Mouse (Mus musculus): Measurements from ENCODE around the gene Ccdc154. TPM values are rescaled to one million over a fixed set of nuclear protein-coding genes. Genes with fewer than 3 reads are reported as not detected.

Ccdc154 gene
- polyA plus RNA-seq, 1 experiment from 2014 or later: not detected

GRCm38 (mm10) chr17:25202401-25202800 is 40.1 kb downstream of the Ccdc154 start:
- H3K9me3 ChIP-seq (ENCODE audit: control insufficient read depth, low read length): no peaks in the 10 kb centered on the region
- 92% methylated on average over 4 of the region's 4 CpGs for WGBS
- no peak overlapping the region for H3K4me2 ChIP-seq (ENCODE audit: low read length)
- H3K36me3 ChIP-seq (ENCODE audit: control insufficient read depth, insufficient read depth, low read length): peaks cover 39% of the 10 kb centered on the region
- no peak overlapping the region for H3K9ac ChIP-seq (ENCODE audit: low read depth, low read length)
- no peak for ATAC-seq
- no peaks in the 10 kb centered on the region for H3K4me1 ChIP-seq (ENCODE audit: control insufficient read depth, insufficient read depth, low read depth, low read length)
- H3K27ac ChIP-seq (ENCODE audit: low read depth, low read length): no peak overlapping the region
- H3K4me3 ChIP-seq (ENCODE audit: low read length): no peak overlapping the region
- no peaks in the 10 kb centered on the region for H3K27me3 ChIP-seq (replicated peaks; ENCODE audit: control insufficient read depth, insufficient read depth, low read length)

GRCm38 (mm10) chr17:25210006-25210405 is 47.7 kb downstream of the Ccdc154 start:
- Histone ChIP-seq H3K4me2 (ENCODE audit: low read length) (no peak overlapping the region), H3K9me3 (ENCODE audit: control insufficient read depth, low read length) (no peaks in the 10 kb centered on the region), H3K4me3 (ENCODE audit: low read length) (no peak overlapping the region), H3K36me3 (ENCODE audit: control insufficient read depth, insufficient read depth, low read length) (peaks cover 54% of the 10 kb centered on the region), H3K27me3 (replicated peaks; ENCODE audit: control insufficient read depth, insufficient read depth, low read length) (no peaks in the 10 kb centered on the region), H3K4me1 (ENCODE audit: control insufficient read depth, insufficient read depth, low read depth, low read length) (no peaks in the 10 kb centered on the region), H3K9ac (ENCODE audit: low read depth, low read length) (no peak overlapping the region), H3K27ac (ENCODE audit: low read depth, low read length) (no peak overlapping the region)
- WGBS: 91% methylated on average over 4 of the region's 4 CpGs
- ATAC-seq: no peak

GRCm38 (mm10) chr17:25210680-25211466 is 48.6 kb downstream of the Ccdc154 start:
- Histone ChIP-seq H3K4me3 (ENCODE audit: low read length) (no peak overlapping the region), H3K4me1 (ENCODE audit: control insufficient read depth, insufficient read depth, low read depth, low read length) (no peaks in the 10 kb centered on the region), H3K9me3 (ENCODE audit: control insufficient read depth, low read length) (no peaks in the 10 kb centered on the region), H3K27ac (ENCODE audit: low read depth, low read length) (no peak overlapping the region), H3K9ac (ENCODE audit: low read depth, low read length) (no peak overlapping the region), H3K4me2 (ENCODE audit: low read length) (no peak overlapping the region), H3K36me3 (ENCODE audit: control insufficient read depth, insufficient read depth, low read length) (peaks cover 52% of the 10 kb centered on the region), H3K27me3 (replicated peaks; ENCODE audit: control insufficient read depth, insufficient read depth, low read length) (no peaks in the 10 kb centered on the region)
- ATAC-seq: no peak
- WGBS: 85% methylated on average over 15 of the region's 15 CpGs

- Histone ChIP-seq H3K4me3 (ENCODE audit: low read length) (no peak overlapping the region), H3K4me1 (ENCODE audit: control insufficient read depth, insufficient read depth, low read depth, low read length) (no peaks in the 10 kb centered on the region), H3K27ac (ENCODE audit: low read depth, low read length) (no peak overlapping the region), H3K36me3 (ENCODE audit: control insufficient read depth, insufficient read depth, low read length) (peaks cover 51% of the 10 kb centered on the region), H3K4me2 (ENCODE audit: low read length) (no peak overlapping the region), H3K27me3 (replicated peaks; ENCODE audit: control insufficient read depth, insufficient read depth, low read length) (no peaks in the 10 kb centered on the region), H3K9me3 (ENCODE audit: control insufficient read depth, low read length) (no peaks in the 10 kb centered on the region), H3K9ac (ENCODE audit: low read depth, low read length) (no peak overlapping the region)
- 94% methylated on average over 4 of the region's 4 CpGs for WGBS
- ATAC-seq: no peak
These were observed 49.4 kb downstream of the Ccdc154 start for GRCm38 (mm10) chr17:25211705-25212104.

- no peak overlapping the region for H3K9ac ChIP-seq (ENCODE audit: low read depth, low read length)
- 93% methylated on average over 3 of the region's 3 CpGs for WGBS
- no peak for ATAC-seq
- H3K27ac ChIP-seq (ENCODE audit: low read depth, low read length): no peak overlapping the region
- no peaks in the 10 kb centered on the region for H3K4me1 ChIP-seq (ENCODE audit: control insufficient read depth, insufficient read depth, low read depth, low read length)
- H3K9me3 ChIP-seq (ENCODE audit: control insufficient read depth, low read length): no peaks in the 10 kb centered on the region
- no peak overlapping the region for H3K4me3 ChIP-seq (ENCODE audit: low read length)
- no peaks in the 10 kb centered on the region for H3K27me3 ChIP-seq (replicated peaks; ENCODE audit: control insufficient read depth, insufficient read depth, low read length)
- no peak overlapping the region for H3K4me2 ChIP-seq (ENCODE audit: low read length)
- peaks cover 36% of the 10 kb centered on the region for H3K36me3 ChIP-seq (ENCODE audit: control insufficient read depth, insufficient read depth, low read length)
These were observed 53.2 kb downstream of the Ccdc154 start for GRCm38 (mm10) chr17:25215431-25215830.

- Histone ChIP-seq H3K4me3 (ENCODE audit: low read length) (no peak overlapping the region), H3K9ac (ENCODE audit: low read depth, low read length) (no peak overlapping the region)
- no peak for ATAC-seq
These were observed 56.7 kb downstream of the Ccdc154 start for GRCm38 (mm10) chr17:25218967-25219366.

GRCm38 (mm10) chr17:25219492-25220295 is 57.4 kb downstream of the Ccdc154 start:
- Histone ChIP-seq H3K27me3 (replicated peaks; ENCODE audit: control insufficient read depth, insufficient read depth, low read length) (no peaks in the 10 kb centered on the region), H3K27ac (ENCODE audit: low read depth, low read length) (no peak overlapping the region), H3K4me1 (ENCODE audit: control insufficient read depth, insufficient read depth, low read depth, low read length) (peaks cover 9% of the 10 kb centered on the region), H3K9me3 (ENCODE audit: control insufficient read depth, low read length) (no peaks in the 10 kb centered on the region), H3K9ac (ENCODE audit: low read depth, low read length) (no peak overlapping the region), H3K36me3 (ENCODE audit: control insufficient read depth, insufficient read depth, low read length) (peaks cover 15% of the 10 kb centered on the region), H3K4me2 (ENCODE audit: low read length) (no peak overlapping the region), H3K4me3 (ENCODE audit: low read length) (no peak overlapping the region)
- ATAC-seq: no peak
- WGBS: 92% methylated on average over 15 of the region's 15 CpGs

More at GRCm38 (mm10) chr17:25218967-25219366, 56.7 kb downstream of the Ccdc154 start:
- Histone ChIP-seq H3K27ac (ENCODE audit: low read depth, low read length) (no peak overlapping the region), H3K4me2 (ENCODE audit: low read length) (no peak overlapping the region), H3K36me3 (ENCODE audit: control insufficient read depth, insufficient read depth, low read length) (peaks cover 20% of the 10 kb centered on the region), H3K9me3 (ENCODE audit: control insufficient read depth, low read length) (no peaks in the 10 kb centered on the region), H3K27me3 (replicated peaks; ENCODE audit: control insufficient read depth, insufficient read depth, low read length) (no peaks in the 10 kb centered on the region), H3K4me1 (ENCODE audit: control insufficient read depth, insufficient read depth, low read depth, low read length) (peaks cover 9% of the 10 kb centered on the region)
- WGBS: 93% methylated on average over 9 of the region's 9 CpGs

- peaks cover 9% of the 10 kb centered on the region for H3K4me1 ChIP-seq (ENCODE audit: control insufficient read depth, insufficient read depth, low read depth, low read length)
- H3K9ac ChIP-seq (ENCODE audit: low read depth, low read length): 0 out of 2 replicates have a peak overlapping the region, but pooled peaks have one; percentile 8
- H3K36me3 ChIP-seq (ENCODE audit: control insufficient read depth, insufficient read depth, low read length): peaks cover 13% of the 10 kb centered on the region
- ATAC-seq: no peak
- no peak overlapping the region for H3K4me3 ChIP-seq (ENCODE audit: low read length)
- no peak overlapping the region for H3K27ac ChIP-seq (ENCODE audit: low read depth, low read length)
- H3K4me2 ChIP-seq (ENCODE audit: low read length): no peak overlapping the region
- H3K27me3 ChIP-seq (replicated peaks; ENCODE audit: control insufficient read depth, insufficient read depth, low read length): no peaks in the 10 kb centered on the region
- WGBS: 84% methylated on average over 1 of the region's 1 CpGs
- no peaks in the 10 kb centered on the region for H3K9me3 ChIP-seq (ENCODE audit: control insufficient read depth, low read length)
These were observed 58.5 kb downstream of the Ccdc154 start for GRCm38 (mm10) chr17:25220746-25221145.

Measured in hindbrain, embryonic 16.5 days (tissue).